Mouse (Mus musculus) CH12F3 (cell line): Measurements from ENCODE around the gene Plscr1.

Experiments
- in situ Hi-C: fragments of 300-500 bp; cut with MboI; formaldehyde crosslinking; loops from 2 replicates; pipeline ENCODE4 v1.14.3; 2020; ENCODE audit warnings: low sequenced_read_pairs

The Plscr1 gene

DNA sequence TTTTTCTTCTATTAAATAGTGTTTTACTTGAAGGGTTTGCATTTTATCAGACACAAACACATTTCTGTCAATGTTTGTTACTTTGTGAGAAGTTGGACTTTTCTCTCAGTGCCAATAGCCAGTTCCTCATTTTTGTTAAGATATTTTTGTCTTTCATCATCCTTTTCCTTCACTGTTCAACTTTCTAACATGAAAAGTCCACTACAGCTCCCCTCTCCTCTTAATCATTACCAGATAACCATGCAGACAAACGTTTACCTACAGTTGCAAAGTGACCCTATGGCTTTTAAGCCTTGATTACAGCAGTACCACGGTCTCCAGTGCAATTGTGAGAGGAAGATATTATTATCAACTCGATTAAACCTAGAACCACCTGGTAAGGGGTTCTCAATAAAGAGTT, 51.7 kb downstream of the Plscr1 start:
- in situ Hi-C loops: no loop called here

DNA sequence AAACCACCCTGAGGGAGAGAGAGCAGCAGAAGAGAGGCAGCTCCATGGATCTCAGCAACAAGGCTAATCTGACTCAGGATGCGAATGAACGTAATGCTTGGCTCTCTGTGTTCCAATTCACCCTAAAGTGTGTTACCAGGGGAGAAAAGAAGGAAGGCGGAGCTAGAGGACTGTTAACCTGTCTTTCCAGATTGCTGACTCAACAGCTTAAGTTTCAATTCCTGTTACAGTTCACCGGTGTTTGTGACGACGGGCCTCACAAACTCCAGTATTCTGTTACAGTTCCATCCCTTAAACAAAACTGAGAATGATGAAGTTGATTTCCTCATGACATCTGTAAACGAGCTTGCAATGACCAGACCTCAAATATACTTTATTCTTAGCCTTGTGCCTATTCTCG, 55.5 kb downstream of the Plscr1 start:
- in situ Hi-C loops: no loop called here

DNA sequence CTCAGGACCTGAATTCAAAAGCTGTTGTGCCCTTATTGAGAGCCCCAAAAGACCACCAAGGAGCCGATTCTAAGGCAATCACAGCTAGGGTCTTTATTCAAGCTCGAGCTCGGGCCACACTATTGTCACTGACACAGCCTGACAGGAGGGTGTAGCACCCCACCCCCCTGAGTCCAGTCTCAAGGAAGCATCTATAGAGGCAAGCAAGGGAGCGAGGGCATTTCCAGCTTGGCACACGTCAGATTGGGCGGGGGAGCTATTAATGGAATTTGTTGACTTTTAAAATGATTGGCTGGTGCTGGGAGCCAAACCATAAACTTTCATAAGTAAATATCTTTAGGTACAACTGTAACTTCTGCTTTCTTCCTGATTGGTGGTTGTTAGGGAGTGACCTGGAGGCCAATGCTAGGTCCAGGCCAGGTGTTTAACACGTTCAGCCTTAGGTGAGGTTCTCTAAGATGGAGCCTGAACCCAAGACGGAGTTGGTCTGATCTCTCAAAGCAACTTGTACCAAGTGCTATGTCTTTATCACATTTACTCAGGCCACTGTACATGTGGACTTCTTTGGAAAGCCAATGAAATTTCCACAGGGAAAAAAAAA, 56.2 kb downstream of the Plscr1 start:
- in situ Hi-C loops: no loop called here

DNA sequence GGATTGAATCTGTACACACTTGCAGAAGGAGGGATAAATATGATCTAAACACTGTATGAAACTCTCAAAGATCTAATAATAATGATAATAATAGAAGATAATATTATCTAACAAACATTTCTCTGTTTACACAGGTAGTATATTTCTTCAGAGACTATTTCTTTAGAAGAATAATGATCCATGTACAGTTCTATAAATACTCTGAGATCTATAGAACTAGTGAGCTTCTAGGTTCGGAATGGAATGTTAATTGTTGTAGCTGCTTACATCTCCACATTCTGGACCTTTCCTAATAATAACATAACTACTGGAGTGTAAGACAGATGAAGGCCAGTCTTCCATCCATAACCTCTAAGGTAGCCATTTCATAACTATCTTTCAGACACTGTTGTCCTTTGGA, 59.5 kb downstream of the Plscr1 start, which contains the start of gene 1700057G04Rik:
1700057G04Rik (plus strand) TSS at position 301 of the 400 bp plus-strand sequence.
- in situ Hi-C loops: no loop called here

DNA sequence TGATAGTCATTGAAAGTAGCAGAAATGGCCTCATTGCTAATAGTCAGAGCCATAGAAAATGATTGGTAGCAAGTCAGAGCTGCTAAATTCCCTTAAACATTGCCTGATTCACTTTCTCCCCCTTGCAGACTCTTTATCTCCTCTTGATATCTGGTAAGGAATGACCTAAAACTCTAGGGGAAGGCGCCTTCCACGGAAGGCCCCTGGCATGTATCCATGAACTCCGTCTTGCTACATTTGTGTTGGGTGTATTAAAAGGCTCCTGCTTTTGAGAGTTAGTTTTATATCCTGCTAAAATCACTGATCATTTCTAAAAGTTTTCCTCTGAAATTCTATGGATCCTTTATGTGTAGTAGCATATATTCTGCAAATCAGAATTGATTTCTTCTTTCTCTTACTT, 67.2 kb downstream of the Plscr1 start:
- in situ Hi-C loops: no loop called here
